Mouse (Mus musculus): ENCODE data around the gene Vstm4. TPM values are rescaled to one million over a fixed set of nuclear protein-coding genes. Genes with fewer than 3 reads are reported as not detected.

Gene Vstm4
- 0.26 TPM for total RNA-seq (2023)

GRCm38 (mm10) chr14:32856681-32857328 lies at the start of gene Vstm4:
TSS of gene Vstm4 (plus strand) at chr14:32856756.

GRCm38 (mm10) chr14:32833847-32834246 lies 22.7 kb upstream of the Vstm4 start, which contains the start of gene Fam170b:
TSS of gene Fam170b (plus strand) at chr14:32833962.

Other genes with a start within 250 kb of the Vstm4 start
- gene 3425401B19Rik, start 171.5 kb upstream of the Vstm4 start, total RNA-seq (2023) = not detected
- gene Tmem273, start 70.8 kb upstream of the Vstm4 start, total RNA-seq (2023) = 0.67 TPM
- not detected for gene Fam170b, start 22.8 kb upstream of the Vstm4 start, total RNA-seq (2023)
- not detected for gene Lrrc18, start 134.6 kb downstream of the Vstm4 start, total RNA-seq (2023)

Measured in CD4-positive naive resting alpha-beta T cell, adult 76 days (primary cell).